Mouse (Mus musculus): ENCODE measurements around the gene Cast.

GRCm38 (mm10) chr13:74733726-74734125 is 74.9 kb downstream of the Cast start:
- TF ChIP-seq EP300 (IDR thresholded peaks at IDR 0.05; ENCODE audit: low read depth) (no peak), CTCF (IDR thresholded peaks at IDR 0.05; ENCODE audit: low read depth) (no peak)
